Mouse (Mus musculus) liver, adult (tissue): ENCODE data around the gene Gak.

Source experiments
- GATA4 ChIP-seq: IDR thresholded peaks from 2 replicates; pipeline ENCODE4 v1.6.1; 2014; ENCODE audit warnings: mild to moderate bottlenecking, low read length; ENCODE audit not compliant: insufficient replicate concordance

Gak gene

DNA sequence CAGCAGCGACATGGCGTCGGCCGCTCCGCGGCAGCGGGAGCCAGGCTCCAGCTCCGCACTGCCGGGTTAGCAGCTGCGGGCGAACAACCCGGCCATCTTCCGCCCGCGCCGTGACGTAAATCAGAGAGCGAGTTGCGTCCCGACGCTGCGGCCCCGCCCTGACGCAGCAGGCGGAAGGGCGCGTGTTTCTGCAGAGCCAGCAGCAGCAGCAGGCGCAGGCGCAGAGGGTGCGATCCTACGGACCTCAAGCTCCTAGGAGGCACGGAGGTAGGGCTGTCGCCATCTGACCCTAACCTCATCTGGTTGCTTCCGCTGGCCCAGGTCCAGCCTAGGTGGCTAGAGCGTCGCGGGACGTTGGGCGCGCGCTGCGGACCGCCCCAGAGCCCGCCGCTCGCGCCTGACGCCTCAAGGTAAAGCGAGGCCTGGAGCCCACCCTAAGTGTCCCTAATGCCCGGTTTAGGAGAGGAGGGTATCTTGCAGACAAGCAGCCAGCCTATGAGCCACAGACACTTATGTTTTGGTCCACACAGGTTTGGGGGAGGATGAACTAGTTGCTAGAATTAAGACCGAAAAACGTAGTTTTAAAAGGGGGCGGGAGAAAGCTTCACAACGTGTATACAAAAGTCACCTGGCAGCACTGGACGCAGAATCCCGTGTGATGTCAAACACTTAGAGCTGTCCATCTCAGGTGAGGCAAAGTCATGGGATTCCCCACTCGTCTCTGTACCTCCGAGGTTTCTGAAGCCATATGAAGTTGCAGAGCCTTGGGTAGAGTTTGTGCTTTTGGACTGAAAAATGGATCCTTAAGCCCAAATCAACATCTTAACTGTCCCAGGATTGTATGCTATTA, at the start of gene Gak, which contains the start of gene Tmem175:
Gene Gak, minus strand, starts transcription at position 122 of the 850 bp plus-strand sequence.
Gene Tmem175, plus strand, starts transcription at position 137 of the 850 bp plus-strand sequence.
- TF ChIP-seq GATA4 = peak; percentile 49; the same call in 1 of the 2 replicates

GRCm38 (mm10) chr5:108678296-108678854, 48.8 kb upstream of the Gak start:
- no peak for TF ChIP-seq GATA4

DNA sequence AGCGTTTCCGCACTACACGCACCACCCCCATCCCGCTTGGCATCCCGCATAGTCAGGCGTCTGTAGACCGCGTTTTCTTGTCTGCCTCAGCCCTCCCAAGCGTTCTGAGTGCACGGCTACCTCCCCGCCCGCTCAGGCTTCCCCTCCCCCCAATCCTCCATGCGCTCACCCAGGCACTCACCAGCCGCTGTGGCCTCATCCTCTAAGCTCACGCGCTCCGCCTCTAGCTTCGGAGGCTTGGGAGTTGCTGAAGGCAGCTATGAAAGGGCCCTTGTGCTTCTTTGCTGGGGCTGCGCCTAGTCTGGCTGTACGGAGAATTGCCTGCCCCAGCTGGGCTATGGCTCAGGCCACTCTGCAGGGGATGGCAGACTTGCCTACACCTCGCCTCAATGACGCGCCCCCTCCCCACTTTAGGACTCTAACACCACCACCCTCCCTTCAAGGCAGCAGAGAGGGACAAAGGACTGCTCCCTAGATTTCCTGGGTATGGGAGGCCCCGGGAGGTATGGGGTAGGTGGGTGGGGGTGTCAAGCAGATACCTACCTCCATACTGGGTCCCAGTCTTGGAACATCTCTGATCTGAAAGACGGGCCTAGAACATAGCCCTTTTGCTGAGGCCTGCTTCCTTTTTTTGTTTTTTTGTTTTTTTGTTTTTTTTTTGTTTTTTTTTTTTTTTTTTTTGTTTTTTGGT, 48.2 kb upstream of the Gak start:
- no peak for TF ChIP-seq GATA4

DNA sequence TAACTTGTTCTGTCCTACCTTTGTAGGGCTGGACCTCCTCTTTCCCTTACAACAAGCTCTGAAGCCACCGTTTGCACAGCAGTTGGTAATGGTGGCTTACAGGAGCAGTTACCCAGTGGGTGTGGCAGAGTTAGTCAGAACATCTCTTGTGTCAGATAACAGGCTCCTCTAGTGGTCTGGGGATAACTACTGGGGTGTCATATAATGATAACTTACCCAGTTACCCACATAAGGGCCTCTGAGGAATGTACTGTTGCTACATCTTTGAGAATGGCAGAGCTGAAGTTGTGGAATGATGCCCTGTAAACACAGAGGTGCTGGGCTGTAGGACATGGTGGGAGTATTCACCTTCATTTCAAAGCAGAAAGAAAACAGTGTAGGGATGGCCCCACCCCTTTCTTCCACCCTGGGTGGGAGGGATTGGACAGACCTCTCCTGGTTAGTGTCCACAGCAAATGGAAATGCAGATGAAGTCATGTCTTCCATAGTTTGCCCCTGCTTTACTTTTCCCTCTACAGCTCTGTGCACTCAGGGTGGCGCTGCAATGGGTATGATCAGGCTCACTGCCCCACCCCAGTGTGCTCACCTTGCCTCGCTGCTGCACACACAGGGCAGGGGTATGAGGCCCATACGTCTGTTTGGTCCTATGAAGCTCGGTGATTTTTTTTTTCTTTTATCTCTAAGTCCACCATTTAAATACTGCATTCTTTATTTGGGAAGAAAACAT, 47.4 kb upstream of the Gak start:
- no peak for TF ChIP-seq GATA4

GRCm38 (mm10) chr5:108675251-108675816, 45.8 kb upstream of the Gak start, which contains the start of gene Slc26a1:
TSS of gene Slc26a1 (minus strand) at chr5:108675569.
- TF ChIP-seq GATA4 = peak; percentile 42; the same call in 1 of the 2 replicates

GRCm38 (mm10) chr5:108674624-108675023, 45.1 kb upstream of the Gak start:
- TF ChIP-seq GATA4 = no peak

DNA sequence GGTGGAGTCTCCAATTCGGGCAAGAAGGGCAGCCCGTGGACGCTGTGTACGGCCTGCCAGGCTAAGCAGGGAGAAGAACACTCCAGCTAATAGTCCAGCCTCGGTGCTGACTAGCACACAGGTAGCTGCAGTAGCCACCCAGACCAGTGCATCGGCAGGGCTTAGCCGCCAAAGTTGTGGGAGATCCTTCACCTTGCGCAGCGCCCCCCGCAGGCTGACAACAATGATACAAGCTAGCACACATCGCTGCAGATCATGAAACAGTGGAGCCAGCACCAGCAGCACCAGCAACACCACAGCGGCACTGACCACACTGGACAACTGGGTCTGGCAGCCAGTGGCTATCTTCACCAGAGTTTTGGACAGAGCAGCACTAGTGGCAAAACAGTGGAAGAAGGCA, 42.2 kb upstream of the Gak start:
- TF ChIP-seq GATA4 = no peak

- TF ChIP-seq GATA4 = no peak
Observed at GRCm38 (mm10) chr5:108670785-108671184, 41.2 kb upstream of the Gak start.

- TF ChIP-seq GATA4 = no peak
Observed at GRCm38 (mm10) chr5:108669986-108670385, 40.4 kb upstream of the Gak start.

- TF ChIP-seq GATA4 = no peak
Observed at GRCm38 (mm10) chr5:108668977-108669936, 39.7 kb upstream of the Gak start, which contains the start of gene Dgkq. TSS of gene Dgkq (minus strand) at chr5:108669672.

DNA sequence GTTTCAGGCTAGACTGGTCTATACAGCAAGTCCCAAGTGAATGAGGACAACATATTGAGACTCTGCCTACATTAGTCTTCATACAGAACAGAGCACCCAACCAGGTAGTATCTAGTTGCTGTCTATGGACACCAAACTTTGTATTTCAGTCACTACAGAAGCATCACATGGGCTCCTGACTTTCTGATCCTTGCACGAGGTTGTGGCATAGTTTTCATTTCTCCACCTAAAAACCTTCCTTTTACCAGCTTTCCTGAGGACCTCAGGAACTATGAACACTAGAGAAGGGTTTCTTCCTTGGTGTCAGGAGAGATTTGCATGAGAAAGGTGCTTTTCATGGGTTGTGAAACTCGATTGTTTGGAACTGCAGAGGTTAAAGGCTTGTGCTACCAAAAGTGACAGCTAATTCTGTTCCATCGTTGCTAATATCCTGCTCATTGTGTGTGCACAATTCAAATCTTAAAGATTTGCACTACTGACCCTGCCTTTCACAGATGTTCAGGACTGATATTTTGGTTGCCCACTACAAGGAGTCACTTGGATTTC, 38.9 kb upstream of the Gak start:
- TF ChIP-seq GATA4 = no peak

DNA sequence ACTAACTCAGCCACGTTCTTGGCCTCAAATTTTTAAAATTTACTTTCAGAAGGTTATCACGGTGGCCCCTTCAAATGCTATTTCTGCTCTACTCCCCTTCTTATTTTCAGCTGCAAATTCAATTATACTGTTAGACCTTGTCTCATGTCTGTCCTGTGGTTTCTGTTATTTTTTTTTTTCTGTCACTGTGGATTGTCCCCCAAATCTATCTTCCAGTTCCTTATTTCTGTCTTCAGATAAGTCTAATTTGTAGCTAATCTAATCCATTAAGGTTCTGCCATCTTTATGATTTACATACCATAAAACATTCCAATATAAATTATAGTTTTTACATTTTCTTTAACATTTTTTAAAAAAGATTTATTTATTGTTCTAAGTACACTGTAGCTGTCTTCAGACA, 37.8 kb upstream of the Gak start:
- TF ChIP-seq GATA4 = no peak

DNA sequence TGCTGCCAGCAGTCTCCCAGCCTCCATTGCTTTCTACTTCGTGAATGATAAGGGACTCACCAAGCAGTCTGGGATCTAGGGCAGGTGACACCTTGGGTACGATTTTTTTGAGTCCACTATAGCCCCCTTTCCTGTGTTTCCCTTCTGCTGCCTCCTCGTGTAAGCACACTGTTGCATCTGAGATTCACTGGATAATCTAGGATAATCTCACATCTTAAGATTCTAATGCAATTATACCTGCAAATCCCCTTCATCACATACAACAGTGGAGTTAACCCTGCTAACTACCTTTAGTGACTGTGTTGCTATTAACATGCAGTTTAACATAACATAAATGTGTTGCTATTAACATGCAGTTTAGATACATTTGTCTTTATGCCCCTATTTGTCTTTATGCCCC, 35.5 kb upstream of the Gak start:
- TF ChIP-seq GATA4 = no peak
